Mouse (Mus musculus) adrenal gland (tissue): ENCODE data around the gene Prima1.

ENCODE experiments used
- intact Hi-C: fragments of 180-260 bp; cut with DNase I; formaldehyde crosslinking; loops from one replicate; pipeline ENCODE4 v1.15.1; 2025

The Prima1 gene

DNA sequence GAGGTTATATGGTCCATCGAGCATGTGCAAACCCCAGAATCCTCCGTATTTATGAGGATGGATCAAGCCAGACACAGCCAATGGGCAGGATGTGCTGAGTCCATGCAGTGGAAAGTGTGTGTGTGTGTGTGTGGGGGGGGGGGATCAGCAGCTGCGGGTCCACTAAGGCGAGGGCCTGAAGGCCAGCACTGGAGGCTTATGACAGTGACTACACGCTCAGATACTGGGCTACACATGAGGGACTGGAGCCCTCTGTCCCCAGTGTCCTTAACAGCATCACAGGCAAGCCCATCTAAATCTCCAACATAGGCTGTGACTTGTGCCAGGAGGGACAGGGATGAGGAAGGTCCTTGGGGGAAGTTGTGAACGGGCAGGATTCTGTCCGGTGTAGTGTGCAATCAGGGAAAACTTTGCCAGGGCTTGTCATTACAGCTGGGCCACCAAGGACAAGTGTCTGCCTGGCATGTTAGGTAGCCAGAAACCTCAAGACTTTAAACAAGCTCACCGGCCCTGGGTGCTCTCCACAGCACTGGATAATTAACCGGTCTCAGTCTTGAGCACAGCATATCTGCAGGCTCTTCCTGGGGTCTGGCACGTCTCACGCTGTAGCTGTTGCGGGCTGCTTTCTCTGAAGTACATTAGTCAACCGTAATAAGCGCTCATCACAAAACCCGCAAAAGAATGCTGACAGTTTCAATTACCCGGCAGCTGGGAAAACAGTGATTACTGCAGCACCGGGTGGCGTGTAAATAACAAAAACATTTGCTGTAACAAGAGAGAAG lies 84.6 kb downstream of the Prima1 start:
- intact Hi-C loops = no loop called here

DNA sequence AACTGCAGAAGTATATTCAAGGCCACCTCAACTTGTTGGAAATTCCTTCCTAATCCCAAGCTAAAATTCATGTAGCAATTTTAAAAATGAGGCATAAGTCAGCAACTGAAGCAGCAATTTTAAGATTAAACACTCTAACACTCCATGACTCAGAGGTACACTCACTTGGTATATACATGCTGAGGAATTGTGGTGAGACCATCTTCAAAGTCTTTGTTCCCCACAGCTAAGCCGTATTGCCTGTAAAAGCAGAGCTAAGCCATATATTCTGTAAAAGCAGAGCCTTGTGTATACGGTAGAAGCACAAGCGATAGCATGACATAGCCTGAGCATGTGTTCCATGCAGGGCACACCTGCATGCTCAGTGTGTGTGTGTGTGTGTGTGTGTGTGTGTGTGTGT lies 86.5 kb downstream of the Prima1 start:
- intact Hi-C loops = no loop called here

DNA sequence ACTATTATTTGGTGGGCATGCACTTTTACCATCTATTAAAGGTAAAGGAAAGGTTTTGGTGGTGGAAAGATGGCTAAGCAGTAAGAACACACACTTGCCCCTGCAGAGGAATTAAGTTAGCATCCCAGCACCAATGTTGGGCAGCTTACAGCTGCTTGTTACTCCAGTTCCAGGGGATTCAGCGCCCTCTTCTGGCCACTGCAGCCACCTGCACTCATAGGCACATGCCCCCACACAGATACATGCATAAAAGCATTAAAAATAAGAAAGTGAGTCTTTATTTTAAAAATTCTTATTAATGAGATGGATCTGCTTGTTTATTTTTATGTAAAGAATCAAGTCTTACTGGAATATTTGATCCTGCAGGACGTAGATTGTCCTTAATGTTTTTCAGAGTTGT lies 87.0 kb downstream of the Prima1 start:
- intact Hi-C loops = no loop called here

DNA sequence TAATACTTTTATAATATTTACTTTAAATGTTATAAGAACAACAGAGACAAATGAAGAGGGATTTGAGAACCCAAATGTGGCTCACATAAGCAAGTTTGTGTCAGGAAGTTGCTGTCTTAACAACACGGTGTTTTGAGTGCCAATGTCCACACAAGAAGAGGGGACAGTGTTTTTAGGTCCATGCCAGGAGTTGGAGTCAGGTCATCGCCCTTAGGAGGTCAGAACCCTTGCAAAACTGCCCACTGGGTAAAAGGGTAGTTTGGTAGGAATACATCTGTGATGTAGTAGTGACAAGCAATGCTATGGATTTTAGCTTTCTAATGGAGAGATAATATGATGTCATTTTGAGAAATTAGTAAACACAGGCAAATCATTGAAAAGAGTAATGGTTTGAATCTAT lies 91.7 kb downstream of the Prima1 start:
- intact Hi-C loops = no loop called here
